Mouse (Mus musculus): ENCODE results near the gene Kmt2c.
"Not testable (repeated sequence)": the region's sequence is repeated elsewhere in the genome, so short reads cannot be mapped to it uniquely, and the experiment has no call there.

The Kmt2c gene

GRCm38 (mm10) chr5:25353509-25353908 is 145.1 kb downstream of the Kmt2c start:
- no peak for DNase-seq

- DNase-seq = no peak
These were observed 167.3 kb downstream of the Kmt2c start for GRCm38 (mm10) chr5:25331322-25331721.

GRCm38 (mm10) chr5:25313881-25314280 is 184.7 kb downstream of the Kmt2c start:
- peak; percentile 9 for DNase-seq

GRCm38 (mm10) chr5:25310226-25310625 is 188.4 kb downstream of the Kmt2c start:
- DNase-seq = no peak

GRCm38 (mm10) chr5:25296830-25297229 is 201.8 kb downstream of the Kmt2c start:
- no peak for DNase-seq

GRCm38 (mm10) chr5:25283988-25284387 is 214.6 kb downstream of the Kmt2c start:
- no peak for DNase-seq

- no peak for DNase-seq
These were observed 222.2 kb downstream of the Kmt2c start for GRCm38 (mm10) chr5:25276365-25276764.

GRCm38 (mm10) chr5:25275629-25276028 is 223.0 kb downstream of the Kmt2c start:
- DNase-seq = no peak

- DNase-seq = no peak
These were observed 230.2 kb downstream of the Kmt2c start for GRCm38 (mm10) chr5:25268258-25268888.

GRCm38 (mm10) chr5:25262266-25262665 is 236.3 kb downstream of the Kmt2c start:
- no peak for DNase-seq

GRCm38 (mm10) chr5:25261452-25261851 is 237.1 kb downstream of the Kmt2c start:
- DNase-seq = no peak

GRCm38 (mm10) chr5:25256686-25257085 is 241.9 kb downstream of the Kmt2c start:
- no peak for DNase-seq

GRCm38 (mm10) chr5:25254491-25254890 is 244.1 kb downstream of the Kmt2c start:
- no peak for DNase-seq

- DNase-seq = no peak
These were observed 245.6 kb downstream of the Kmt2c start for GRCm38 (mm10) chr5:25252825-25253544.

GRCm38 (mm10) chr5:25252423-25252822 is 246.2 kb downstream of the Kmt2c start:
- DNase-seq = no peak

- no peak for DNase-seq
These were observed 251.5 kb downstream of the Kmt2c start for GRCm38 (mm10) chr5:25247036-25247435.

GRCm38 (mm10) chr5:25246473-25246865 is 252.1 kb downstream of the Kmt2c start:
- no peak for DNase-seq

GRCm38 (mm10) chr5:25245806-25246472 is 252.6 kb downstream of the Kmt2c start:
- DNase-seq = no peak

GRCm38 (mm10) chr5:25243101-25243500 is 255.5 kb downstream of the Kmt2c start:
- DNase-seq = no peak

GRCm38 (mm10) chr5:25224377-25224776 is 274.2 kb downstream of the Kmt2c start:
- not testable (repeated sequence) for DNase-seq

- DNase-seq = peak; percentile 91
These were observed 275.6 kb downstream of the Kmt2c start, which contains the start of gene E130116L18Rik for GRCm38 (mm10) chr5:25222752-25223702. TSS of gene E130116L18Rik (minus strand) at chr5:25223153.
